Mouse (Mus musculus) layer of hippocampus, adult 2 months (tissue): ENCODE data around the gene Cplx3. TPM values are rescaled to one million over a fixed set of nuclear protein-coding genes. Genes with fewer than 3 reads are reported as not detected.
A peak's percentile ranks its signal among the peaks of the same experiment; 100 is the strongest.

Experiments used
- DNase-seq, 2 experiments: peaks; one replicate each; pipeline ENCODE4 v3.0.0; 2022; ENCODE audit warnings: low spot score in 2 of 2
- H3K27ac ChIP-seq: fragments of 200-600 bp; 2 replicates; pipeline ENCODE4 v1.8.1; 2022
- H3K4me3 ChIP-seq: fragments of 200-600 bp; 2 replicates; pipeline ENCODE4 v1.8.1; 2022; ENCODE audit warnings: mild to moderate bottlenecking
- CTCF ChIP-seq: fragments of 200-600 bp; conservative IDR thresholded peaks from 2 replicates; pipeline ENCODE4 v1.8.1; 2022; ENCODE audit warnings: antibody characterized with exemption, mild to moderate bottlenecking, moderate library complexity
- total RNA-seq, 2 experiments: library from RNA; stranded (reverse); gene quantifications; 2 replicates each; pipeline ENCODE4 v1.2.3; 2021

The Cplx3 gene
- total RNA-seq, 2 experiments from 2014 or later = 3.7 to 5.9 TPM

DNA sequence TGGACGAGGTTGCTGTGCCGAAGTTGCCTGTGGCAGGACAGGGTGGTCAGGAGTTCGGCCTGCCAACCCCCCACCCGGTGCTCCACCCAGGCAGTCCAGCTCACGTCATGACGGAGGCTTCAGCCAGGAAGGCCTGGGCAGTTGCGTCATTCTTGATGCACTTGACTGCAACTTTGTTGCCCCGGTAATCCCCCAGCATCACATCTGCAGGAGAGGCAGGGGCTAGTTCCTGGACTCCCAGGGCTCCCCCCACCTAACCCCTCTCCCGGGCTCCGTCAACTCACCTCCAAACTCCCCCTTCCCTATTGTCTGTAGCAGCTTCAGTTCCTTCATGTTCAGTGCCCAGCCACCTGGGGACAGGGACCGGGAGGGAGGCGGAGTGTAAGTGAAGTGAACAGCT, 22.6 kb upstream of the Cplx3 start:
- DNase-seq = no peak
- H3K27ac ChIP-seq = no peak overlapping the region
- TF ChIP-seq CTCF = no peak
- no peak overlapping the region for H3K4me3 ChIP-seq

DNA sequence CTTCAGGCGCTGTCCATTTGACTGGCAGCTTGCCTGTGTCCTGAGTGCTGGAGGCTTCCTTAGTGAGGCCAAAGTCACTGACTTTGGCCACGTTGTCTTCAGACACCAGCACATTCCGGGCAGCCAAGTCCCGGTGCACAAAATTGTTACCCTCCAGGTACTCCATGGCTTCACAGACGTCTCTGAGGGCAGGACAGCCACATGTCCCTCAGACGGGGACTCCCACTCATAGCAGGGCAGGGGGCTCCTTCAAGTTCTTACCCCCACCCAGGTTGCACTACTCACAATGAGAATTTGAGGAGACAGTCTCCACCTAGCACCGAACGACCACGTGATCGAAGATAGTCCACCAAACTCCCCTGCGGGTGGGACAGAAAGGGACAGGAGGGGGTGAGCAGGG, 21.8 kb upstream of the Cplx3 start:
- no peak for TF ChIP-seq CTCF
- no peak for DNase-seq
- H3K4me3 ChIP-seq = no peak overlapping the region
- no peak overlapping the region for H3K27ac ChIP-seq

DNA sequence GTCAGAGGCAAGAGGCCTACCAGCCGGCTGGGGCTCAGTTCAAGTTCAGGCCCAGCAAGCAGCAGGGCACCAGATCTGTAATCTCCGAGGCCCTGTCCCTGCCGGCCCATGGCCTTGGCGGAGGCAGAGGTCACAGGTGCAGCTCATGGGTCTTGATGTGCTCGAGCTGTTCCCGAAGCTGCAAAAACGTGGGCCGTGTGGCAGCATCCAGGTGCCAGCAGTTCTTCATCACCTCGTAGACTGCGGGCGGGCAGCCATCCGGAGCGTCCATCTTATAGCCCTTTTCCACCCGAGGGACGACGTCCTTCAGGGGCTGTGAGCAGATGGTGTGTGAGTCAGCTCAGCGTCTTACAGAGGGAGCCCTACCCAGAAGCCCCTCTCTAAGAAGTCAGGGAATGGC, 21.1 kb upstream of the Cplx3 start:
- no peak overlapping the region for H3K27ac ChIP-seq
- no peak for DNase-seq
- TF ChIP-seq CTCF = no peak
- no peak overlapping the region for H3K4me3 ChIP-seq

DNA sequence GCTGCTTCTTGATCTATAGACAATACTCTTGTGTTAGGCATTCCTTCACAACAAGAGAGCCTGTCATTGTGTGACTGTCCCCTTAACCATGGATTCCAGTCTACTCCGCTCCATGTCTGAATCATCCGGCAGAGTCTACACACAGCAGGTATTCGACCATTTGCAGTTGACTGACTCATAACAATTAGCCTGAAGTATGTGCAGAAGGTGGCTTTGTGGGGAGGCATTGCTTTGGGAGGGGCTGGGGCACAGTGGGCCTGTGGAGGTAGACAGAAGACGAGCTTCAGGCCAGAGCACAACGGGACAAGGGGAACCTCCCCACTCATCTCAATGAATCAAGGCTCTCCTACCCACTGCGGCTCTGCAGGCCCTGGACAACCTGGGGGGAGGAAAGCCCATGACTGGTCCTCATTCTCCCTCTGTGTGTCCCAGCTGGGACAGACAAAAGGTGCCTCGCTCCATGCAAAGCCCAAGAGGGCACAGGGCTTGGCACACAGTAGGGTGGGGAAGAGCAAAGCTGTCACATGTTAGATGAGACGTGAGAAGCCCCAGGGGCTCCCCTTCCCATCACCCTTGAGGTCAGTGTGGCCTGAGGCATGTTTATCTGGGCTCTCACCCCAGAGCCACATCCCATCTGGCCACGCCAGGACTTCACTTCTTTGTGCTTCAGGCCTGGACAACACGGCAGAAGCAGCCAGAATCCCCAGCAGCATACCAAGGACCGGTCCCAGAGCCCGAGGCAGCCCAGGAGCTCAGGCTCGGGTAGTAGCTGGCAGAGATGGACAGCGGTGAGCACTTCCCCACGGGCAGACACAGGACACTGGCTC, 19.8 kb upstream of the Cplx3 start:
- no peak overlapping the region for H3K4me3 ChIP-seq
- H3K27ac ChIP-seq = peak overlapping the region; percentile 18; the same call in 1 of the 2 replicates
- no peak for DNase-seq
- no peak for TF ChIP-seq CTCF

DNA sequence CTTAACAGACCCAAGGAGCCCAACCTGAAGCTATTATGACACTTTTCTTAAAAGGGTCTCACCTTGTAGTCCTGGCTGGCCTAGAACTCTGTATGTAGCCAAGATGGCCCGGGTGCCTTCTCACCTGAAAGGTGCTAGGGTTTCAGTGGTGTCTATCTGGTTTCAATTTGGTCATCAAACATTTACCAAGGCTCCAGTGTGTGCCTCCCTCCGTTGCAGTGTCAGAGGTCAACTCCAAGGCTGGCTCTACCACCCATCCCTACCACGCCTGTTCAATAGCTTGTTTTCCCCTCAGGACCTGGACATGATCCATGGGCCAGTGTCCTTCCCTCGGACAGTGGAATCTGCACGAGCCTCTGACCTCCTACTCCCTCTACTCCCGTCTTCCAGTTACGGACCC, 18.2 kb upstream of the Cplx3 start:
- TF ChIP-seq CTCF = no peak
- Histone ChIP-seq H3K27ac (no peak overlapping the region), H3K4me3 (no peak overlapping the region)
- no peak for DNase-seq

DNA sequence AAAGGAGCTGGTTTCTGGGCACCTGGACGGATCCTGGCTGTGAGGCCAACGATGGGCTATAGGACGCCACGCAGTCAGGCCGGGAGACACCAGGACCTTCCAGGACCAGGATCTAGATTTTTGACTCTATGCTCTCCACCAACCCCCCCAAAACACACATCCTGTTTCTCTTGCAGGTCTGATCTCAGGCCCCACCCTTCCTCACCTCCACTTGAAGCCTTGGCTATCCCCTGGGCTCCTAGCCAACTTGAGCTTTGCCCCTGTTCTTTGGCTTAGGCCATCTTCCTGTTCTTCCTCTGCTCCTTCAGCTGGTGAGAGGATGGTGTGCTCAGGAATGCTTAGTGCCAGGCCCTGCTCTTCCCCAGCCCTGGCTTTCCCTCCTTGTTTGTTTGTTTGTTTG, 14.6 kb upstream of the Cplx3 start, which contains the start of gene Lman1l:
Gene Lman1l, minus strand, starts transcription at position 101 of the 400 bp plus-strand sequence.
- H3K4me3 ChIP-seq = no peak within 1 kb of the TSS

DNA sequence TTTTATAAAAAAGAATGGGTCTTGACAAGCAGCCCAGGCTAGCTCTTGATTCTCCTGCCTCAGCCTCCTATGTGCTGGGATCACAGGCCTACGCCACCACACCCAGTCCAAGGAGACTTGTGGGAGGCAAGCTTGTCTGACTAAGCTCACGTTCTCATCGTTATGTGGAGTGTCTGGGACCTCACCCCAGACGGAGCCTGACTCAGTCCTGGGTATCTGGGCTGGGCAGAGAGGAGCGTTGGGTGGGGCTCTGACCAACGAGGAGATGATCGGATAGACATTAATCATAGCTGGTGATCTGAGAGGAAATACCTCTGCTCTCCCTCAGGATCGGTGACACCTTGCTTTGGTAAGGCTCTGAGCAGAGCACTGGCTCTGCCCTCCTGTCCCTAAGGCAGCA, 12.8 kb upstream of the Cplx3 start:
- no peak for DNase-seq
- Histone ChIP-seq H3K4me3 (no peak overlapping the region), H3K27ac (no peak overlapping the region)
- no peak for TF ChIP-seq CTCF

More for the DNA sequence above, 14.6 kb upstream of the Cplx3 start, which contains the start of gene Lman1l:
- H3K27ac ChIP-seq = no peak within 1 kb of the TSS
- DNase-seq = no peak
- TF ChIP-seq CTCF = no peak

DNA sequence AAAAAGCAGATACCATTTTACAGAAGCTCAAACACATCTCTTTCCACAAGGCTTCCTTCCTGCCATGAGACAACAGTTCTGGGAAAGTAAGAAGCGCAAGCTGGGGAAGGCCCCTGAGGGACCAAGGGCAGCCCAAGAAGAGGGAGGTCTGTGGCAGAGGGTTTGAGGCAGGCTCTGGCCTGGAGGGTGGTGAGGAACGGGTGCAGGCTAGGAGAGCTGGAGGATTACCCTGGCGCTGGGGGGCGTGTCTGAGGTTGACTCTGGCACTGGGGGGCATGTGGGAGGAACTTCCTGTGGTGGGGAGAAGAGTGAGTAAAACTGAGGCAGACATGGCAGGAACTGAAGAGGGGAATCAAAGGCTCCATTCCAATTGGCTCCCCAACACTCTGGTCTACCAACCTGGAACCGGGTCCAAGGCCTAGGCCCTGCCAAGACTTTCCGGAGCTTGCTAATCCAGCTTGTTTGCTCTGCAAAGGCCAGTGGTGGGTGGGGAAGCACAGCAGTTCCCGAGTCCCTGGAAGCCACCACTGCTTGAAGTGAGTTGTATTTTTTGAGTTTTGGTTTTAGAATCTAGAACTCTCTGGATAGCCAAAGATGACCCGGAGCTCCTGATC, 11.6 kb upstream of the Cplx3 start:
- Histone ChIP-seq H3K4me3 (no peak overlapping the region), H3K27ac (no peak overlapping the region)
- DNase-seq = no peak
- no peak for TF ChIP-seq CTCF

DNA sequence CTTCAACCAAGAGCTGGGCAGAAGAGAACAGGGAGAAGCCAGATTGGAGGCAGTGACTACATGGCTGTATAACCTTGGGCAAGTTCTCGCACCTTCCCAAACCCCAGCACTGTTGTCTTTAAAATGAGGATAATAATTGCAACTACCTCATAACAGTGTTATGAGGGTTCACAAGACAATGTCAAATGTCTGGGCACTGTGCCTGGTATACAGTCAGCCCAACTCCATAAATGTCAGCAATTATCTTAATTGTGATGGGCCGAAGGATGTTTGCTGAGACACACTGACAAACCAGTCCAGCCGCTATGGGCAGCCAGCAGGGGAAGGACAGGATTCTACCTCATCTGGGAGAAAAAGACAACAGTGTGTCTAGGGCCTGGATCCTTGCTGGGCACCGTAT, 8.7 kb upstream of the Cplx3 start:
- Histone ChIP-seq H3K27ac (no peak overlapping the region), H3K4me3 (no peak overlapping the region)
- no peak for DNase-seq
- TF ChIP-seq CTCF = no peak

DNA sequence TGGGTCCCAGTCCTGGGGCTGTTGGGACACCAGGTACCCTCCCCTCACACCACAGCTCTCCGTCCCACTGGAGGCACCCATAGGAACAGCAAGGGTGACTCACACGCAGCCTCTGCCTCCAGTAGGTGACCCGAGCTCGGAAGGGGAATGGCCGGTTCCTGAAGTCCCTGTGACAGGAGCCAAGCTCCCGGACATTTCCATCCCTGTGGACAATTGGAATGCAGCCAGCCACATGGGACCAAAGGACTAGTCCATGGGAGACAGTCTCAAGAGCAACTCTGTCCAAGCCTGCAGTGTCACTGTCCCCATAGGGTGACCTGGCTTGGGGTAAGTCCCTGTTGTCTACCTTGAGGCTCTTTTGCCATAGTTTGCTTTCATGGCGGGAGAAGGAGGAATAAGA, 7.9 kb upstream of the Cplx3 start:
- DNase-seq = no peak
- Histone ChIP-seq H3K4me3 (no peak overlapping the region), H3K27ac (no peak overlapping the region)
- no peak for TF ChIP-seq CTCF

DNA sequence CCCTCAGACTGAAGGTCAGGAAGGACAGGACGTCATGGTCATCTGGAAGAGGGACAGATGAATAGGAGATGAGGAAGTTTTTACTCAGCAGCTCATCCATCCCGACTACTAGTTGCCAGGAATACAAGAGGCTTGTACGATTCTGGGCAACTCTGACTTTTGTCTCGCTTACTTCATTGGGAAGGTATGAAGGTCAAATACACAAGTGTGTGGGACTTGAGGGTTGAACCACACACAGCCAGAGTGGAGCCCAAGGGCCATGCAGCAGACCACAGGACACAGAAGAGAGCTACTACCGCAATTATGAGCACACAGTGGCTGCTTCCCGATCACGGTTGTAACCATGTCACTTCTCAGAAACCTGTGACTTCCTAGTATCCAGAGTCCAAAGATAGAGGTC, 6.5 kb upstream of the Cplx3 start:
- H3K27ac ChIP-seq = no peak overlapping the region
- DNase-seq = no peak
- no peak overlapping the region for H3K4me3 ChIP-seq
- TF ChIP-seq CTCF = no peak

DNA sequence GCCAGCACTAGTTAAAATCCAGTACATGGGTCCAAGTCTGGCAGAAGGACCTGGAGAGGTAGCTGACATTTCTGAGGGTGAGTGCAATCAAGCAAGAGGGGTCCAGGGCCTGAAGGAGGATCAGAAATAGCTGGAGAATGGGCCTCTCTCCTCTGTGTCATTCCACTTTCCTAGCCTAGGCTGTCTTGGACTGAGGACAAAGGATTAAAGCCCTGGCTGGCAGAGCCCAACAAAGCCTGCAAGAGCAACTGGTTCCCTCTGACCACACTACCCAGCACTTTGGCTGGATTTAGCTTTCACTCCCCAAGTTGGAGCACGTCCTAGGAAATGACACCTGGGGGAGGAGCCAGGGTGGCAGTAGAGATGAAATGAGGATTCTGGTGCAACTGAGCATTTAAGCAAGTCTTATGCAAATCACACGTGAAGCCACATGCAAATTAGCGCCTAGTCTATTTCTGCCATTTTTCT, 4.3 kb upstream of the Cplx3 start:
- H3K27ac ChIP-seq = no peak overlapping the region
- TF ChIP-seq CTCF = no peak
- H3K4me3 ChIP-seq = no peak overlapping the region
- no peak for DNase-seq

DNA sequence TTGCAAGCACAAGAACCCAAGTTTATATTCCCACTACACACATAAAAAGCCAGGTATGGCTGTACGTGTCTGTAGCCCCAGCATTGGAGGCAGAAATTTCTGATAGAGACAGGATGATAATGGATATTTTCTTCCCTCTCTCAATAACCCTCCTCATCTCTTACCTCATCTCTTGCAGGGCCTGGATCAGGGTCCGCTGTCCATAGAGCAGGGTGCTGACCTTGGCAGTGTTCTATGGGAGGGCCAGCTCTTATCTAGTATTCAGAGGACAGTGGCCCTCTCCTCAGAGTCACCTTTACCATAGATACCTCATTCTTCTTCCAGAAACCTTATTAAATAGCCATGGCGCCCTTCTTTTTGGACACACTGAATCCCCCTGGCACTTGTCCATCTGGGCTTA, 3.7 kb upstream of the Cplx3 start:
- no peak overlapping the region for H3K27ac ChIP-seq
- DNase-seq = no peak
- no peak overlapping the region for H3K4me3 ChIP-seq
- TF ChIP-seq CTCF = no peak

DNA sequence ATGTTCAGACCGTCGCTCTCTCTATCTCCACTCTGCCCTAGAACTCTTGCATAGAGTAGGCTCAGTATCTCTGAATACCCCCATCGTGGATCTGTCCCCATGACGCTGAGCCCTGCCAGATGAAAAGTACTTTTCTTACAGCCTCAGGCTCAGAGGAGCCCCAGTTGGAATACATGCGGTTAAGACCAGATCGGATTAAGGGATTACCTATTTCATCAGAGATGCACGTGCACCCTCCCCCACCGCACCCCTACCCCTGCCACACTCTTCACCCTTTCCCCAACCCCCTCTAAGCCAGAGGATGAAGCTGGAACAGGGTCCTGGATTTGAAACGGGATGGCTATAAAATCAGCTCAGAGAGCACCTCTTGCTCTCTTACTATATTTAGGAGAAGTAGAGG, 578 bp downstream of the Cplx3 start:
- no peak for DNase-seq
- Histone ChIP-seq H3K27ac (no peak overlapping the region), H3K4me3 (no peak overlapping the region)
- no peak for TF ChIP-seq CTCF
